Mouse (Mus musculus) stomach, postnatal 0 days (tissue): ENCODE results near the gene Tnfsf13.

Experiments
- CTCF ChIP-seq: IDR thresholded peaks from 2 replicates; pipeline ENCODE4 v1.5.1; 2016; ENCODE audit warnings: antibody characterized with exemption, low read depth, mild to moderate bottlenecking, moderate library complexity
- EP300 ChIP-seq: optimal IDR thresholded peaks from 2 replicates; pipeline ENCODE3; 2016; ENCODE audit warnings: antibody characterized with exemption

GRCm38 (mm10) chr11:69645860-69646259, 39.7 kb downstream of the Tnfsf13 start:
- TF ChIP-seq CTCF (no peak), EP300 (no peak)
